Mouse (Mus musculus): ENCODE results near the gene Tarm1. TPM values are rescaled to one million over a fixed set of nuclear protein-coding genes. Genes with fewer than 3 reads are reported as not detected.
A peak's percentile ranks its signal among the peaks of the same experiment; 100 is the strongest.

The Tarm1 gene
- polyA plus RNA-seq (2016; fragmentation: Nextera tagmentation; extraction: Ambion mirVana): not detected in 2 replicates

GRCm38 (mm10) chr7:3502439-3502838 is at the start of gene Tarm1:
Gene Tarm1 (minus strand): TSS chr7:3502624.
- Histone ChIP-seq H3K4me1 (no peaks in the 10 kb centered on the region), H3K9me3 (replicated peaks) (no peaks in the 10 kb centered on the region), H3K36me3 (no peaks in the 10 kb centered on the region), H3K27me3 (ENCODE audit: low read depth, poor library complexity, severe bottlenecking) (no peaks in the 10 kb centered on the region), H3K27ac (no peak within 1 kb of the TSS), H3K4me3 (no peak within 1 kb of the TSS)
- DNase-seq (ENCODE audit: low spot score): no peak
- WGBS: 91% methylated on average over 6 of the region's 6 CpGs

- 85% methylated on average over 3 of the region's 3 CpGs for WGBS
- no peaks in the 10 kb centered on the region for H3K27me3 ChIP-seq (ENCODE audit: low read depth, poor library complexity, severe bottlenecking)
- no peaks in the 10 kb centered on the region for H3K4me1 ChIP-seq
- H3K36me3 ChIP-seq: no peaks in the 10 kb centered on the region
- DNase-seq (ENCODE audit: low spot score): no peak
- no peak overlapping the region for H3K4me3 ChIP-seq
- H3K27ac ChIP-seq: no peak overlapping the region
- H3K9me3 ChIP-seq (replicated peaks): no peaks in the 10 kb centered on the region
Measured at GRCm38 (mm10) chr7:3505913-3506312, 3.5 kb upstream of the Tarm1 start.

DNA sequence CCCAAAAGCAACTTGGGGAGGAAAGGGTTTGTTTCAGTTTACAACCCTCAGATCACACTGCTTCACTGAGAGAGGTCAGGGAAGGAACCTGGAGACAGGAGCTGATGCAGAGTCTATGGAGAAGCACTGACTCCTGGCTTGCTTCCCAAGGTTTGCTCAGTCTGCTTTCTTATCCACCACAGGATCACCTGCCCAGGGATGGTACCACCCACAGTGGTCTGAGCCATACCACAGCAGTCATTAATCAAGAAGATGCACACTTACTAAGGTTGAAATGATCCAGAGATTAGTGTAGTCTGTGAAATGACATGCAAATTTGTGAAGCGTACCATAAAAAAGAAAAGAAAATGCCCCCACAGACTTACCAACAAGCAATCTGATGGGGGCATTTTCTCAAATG is 2.0 kb downstream of the Tarm1 start:
- Histone ChIP-seq H3K27me3 (ENCODE audit: low read depth, poor library complexity, severe bottlenecking) (no peaks in the 10 kb centered on the region), H3K4me1 (no peaks in the 10 kb centered on the region), H3K36me3 (no peaks in the 10 kb centered on the region), H3K9me3 (replicated peaks) (no peaks in the 10 kb centered on the region), H3K27ac (no peak overlapping the region), H3K4me3 (no peak overlapping the region)
- DNase-seq (ENCODE audit: low spot score): no peak
- 93% methylated on average over 1 of the region's 1 CpGs for WGBS

GRCm38 (mm10) chr7:3481948-3482608 is 20.3 kb downstream of the Tarm1 start:
- no peaks in the 10 kb centered on the region for H3K4me1 ChIP-seq
- 92% methylated on average over 6 of the region's 6 CpGs for WGBS
- DNase-seq (ENCODE audit: low spot score): no peak
- no peaks in the 10 kb centered on the region for H3K36me3 ChIP-seq
- no peaks in the 10 kb centered on the region for H3K9me3 ChIP-seq (replicated peaks)
- H3K27me3 ChIP-seq (ENCODE audit: low read depth, poor library complexity, severe bottlenecking): no peaks in the 10 kb centered on the region
- H3K27ac ChIP-seq: no peak overlapping the region
- H3K4me3 ChIP-seq: no peak overlapping the region

GRCm38 (mm10) chr7:3476728-3477127 is 25.7 kb downstream of the Tarm1 start:
- H3K36me3 ChIP-seq: no peaks in the 10 kb centered on the region
- H3K4me3 ChIP-seq: no peak overlapping the region
- no peak for DNase-seq (ENCODE audit: low spot score)
- no peaks in the 10 kb centered on the region for H3K9me3 ChIP-seq (replicated peaks)
- no peaks in the 10 kb centered on the region for H3K27me3 ChIP-seq (ENCODE audit: low read depth, poor library complexity, severe bottlenecking)
- H3K27ac ChIP-seq: no peak overlapping the region
- H3K4me1 ChIP-seq: peaks cover 8% of the 10 kb centered on the region
- 80% methylated on average over 5 of the region's 5 CpGs for WGBS

DNA sequence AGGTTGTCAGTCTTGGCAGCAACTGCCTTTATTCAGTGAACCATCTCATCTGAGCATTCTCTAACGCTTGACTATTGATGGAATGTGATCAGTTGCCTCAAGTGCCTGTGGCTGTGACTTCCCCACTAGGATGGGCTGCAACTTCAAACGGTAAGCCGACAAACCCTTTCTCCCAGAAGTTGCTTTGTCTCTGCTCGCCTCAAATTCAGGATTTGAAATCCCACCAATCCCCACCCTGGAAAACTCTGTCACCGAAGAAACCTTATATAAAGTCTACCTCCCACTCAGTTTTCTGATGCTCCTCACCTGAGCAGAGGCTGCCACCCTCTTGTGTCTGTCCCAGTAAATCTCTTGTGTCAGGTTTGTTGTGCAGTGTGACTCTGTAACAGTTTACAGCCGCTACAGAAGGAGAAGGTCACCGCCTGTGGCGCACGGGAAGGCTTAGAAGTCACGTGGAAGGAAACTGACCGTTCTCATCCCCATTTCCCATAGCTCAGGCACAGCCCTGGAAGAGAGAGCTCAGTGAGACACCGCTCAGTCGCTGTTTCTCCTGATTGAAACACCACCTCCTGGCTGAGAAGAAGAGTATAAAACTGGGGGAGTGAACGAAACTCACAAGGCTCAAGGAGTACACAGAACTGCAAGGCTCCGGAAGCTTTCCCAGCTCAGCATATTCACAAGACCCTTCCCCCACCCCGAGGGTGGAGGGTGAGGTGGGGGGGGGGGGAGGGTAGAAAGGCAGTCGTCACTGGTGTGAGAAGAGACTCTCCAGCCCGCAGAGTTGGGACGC is 27.9 kb downstream of the Tarm1 start:
- H3K4me1 ChIP-seq: peaks cover 8% of the 10 kb centered on the region
- H3K4me3 ChIP-seq: peak overlapping the region; percentile 42
- no peaks in the 10 kb centered on the region for H3K9me3 ChIP-seq (replicated peaks)
- H3K27me3 ChIP-seq (ENCODE audit: low read depth, poor library complexity, severe bottlenecking): no peaks in the 10 kb centered on the region
- DNase-seq (ENCODE audit: low spot score): peak; percentile 54
- peak overlapping the region; percentile 43 for H3K27ac ChIP-seq
- 7% methylated on average over 19 of the region's 19 CpGs for WGBS
- no peaks in the 10 kb centered on the region for H3K36me3 ChIP-seq

GRCm38 (mm10) chr7:3472774-3473173 is 29.6 kb downstream of the Tarm1 start:
- WGBS: 86% methylated on average over 3 of the region's 3 CpGs

DNA sequence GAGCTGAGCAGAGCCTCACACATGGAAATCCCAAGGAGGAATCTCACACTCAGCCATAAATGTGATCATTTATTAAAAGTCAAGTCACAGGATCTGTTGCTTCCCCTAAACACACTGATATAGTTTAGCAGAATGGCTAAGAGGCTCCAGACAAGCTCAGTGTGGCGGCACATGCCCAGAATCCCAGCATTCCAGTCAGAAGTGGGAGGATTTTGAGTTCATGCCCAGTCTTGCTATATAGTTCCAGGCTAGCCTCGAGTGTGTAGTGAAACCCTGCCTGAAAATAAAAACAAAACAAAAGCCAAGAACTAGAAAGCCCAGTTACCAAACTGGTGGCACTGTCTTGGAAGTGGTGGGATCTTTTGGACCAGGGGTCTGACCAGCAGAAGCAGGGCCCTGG is 33.8 kb downstream of the Tarm1 start:
- DNase-seq (ENCODE audit: low spot score): no peak
- Histone ChIP-seq H3K4me1 (no peaks in the 10 kb centered on the region), H3K9me3 (replicated peaks) (no peaks in the 10 kb centered on the region), H3K4me3 (no peak overlapping the region), H3K27me3 (ENCODE audit: low read depth, poor library complexity, severe bottlenecking) (no peaks in the 10 kb centered on the region), H3K36me3 (no peaks in the 10 kb centered on the region), H3K27ac (no peak overlapping the region)
- WGBS: 74% methylated on average over 2 of the region's 2 CpGs

More at GRCm38 (mm10) chr7:3472774-3473173, 29.6 kb downstream of the Tarm1 start:
- no peaks in the 10 kb centered on the region for H3K9me3 ChIP-seq (replicated peaks)
- H3K27me3 ChIP-seq (ENCODE audit: low read depth, poor library complexity, severe bottlenecking): no peaks in the 10 kb centered on the region
- H3K36me3 ChIP-seq: no peaks in the 10 kb centered on the region
- DNase-seq (ENCODE audit: low spot score): peak; percentile 12
- peaks cover 8% of the 10 kb centered on the region for H3K4me1 ChIP-seq
- H3K27ac ChIP-seq: no peak overlapping the region
- no peak overlapping the region for H3K4me3 ChIP-seq

GRCm38 (mm10) chr7:3463306-3463705 is 39.1 kb downstream of the Tarm1 start:
- no peak overlapping the region for H3K4me3 ChIP-seq
- no peaks in the 10 kb centered on the region for H3K27me3 ChIP-seq (ENCODE audit: low read depth, poor library complexity, severe bottlenecking)
- no peak overlapping the region for H3K27ac ChIP-seq
- 89% methylated on average over 4 of the region's 4 CpGs for WGBS
- no peaks in the 10 kb centered on the region for H3K9me3 ChIP-seq (replicated peaks)
- no peak for DNase-seq (ENCODE audit: low spot score)
- H3K36me3 ChIP-seq: no peaks in the 10 kb centered on the region
- no peaks in the 10 kb centered on the region for H3K4me1 ChIP-seq

DNA sequence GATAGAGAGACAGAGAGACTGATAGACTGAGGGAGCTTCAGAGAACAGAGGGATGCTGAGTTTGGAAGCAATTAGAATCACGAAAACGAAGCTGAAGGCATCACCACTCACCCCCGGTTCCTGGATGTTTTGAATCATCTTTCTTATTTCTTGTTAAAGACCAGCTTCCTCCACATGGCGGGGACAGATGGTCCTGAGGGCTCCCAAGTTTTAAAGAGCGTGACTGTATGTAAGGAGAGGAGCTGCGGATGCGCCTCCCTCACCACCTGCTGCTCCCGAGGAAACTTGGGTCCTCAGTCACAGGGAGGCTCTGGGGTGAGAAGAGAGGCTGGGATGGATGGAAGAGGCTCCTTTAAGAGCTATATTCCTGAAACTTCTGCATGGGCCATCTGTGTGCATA is 42.2 kb downstream of the Tarm1 start:
- WGBS: 91% methylated on average over 8 of the region's 8 CpGs
- H3K27ac ChIP-seq: no peak overlapping the region
- DNase-seq (ENCODE audit: low spot score): no peak
- no peaks in the 10 kb centered on the region for H3K4me1 ChIP-seq
- no peaks in the 10 kb centered on the region for H3K36me3 ChIP-seq
- H3K27me3 ChIP-seq (ENCODE audit: low read depth, poor library complexity, severe bottlenecking): no peaks in the 10 kb centered on the region
- no peaks in the 10 kb centered on the region for H3K9me3 ChIP-seq (replicated peaks)
- H3K4me3 ChIP-seq: no peak overlapping the region

- WGBS: 79% methylated on average over 9 of the region's 9 CpGs
- DNase-seq (ENCODE audit: low spot score): no peak
- H3K9me3 ChIP-seq (replicated peaks): no peaks in the 10 kb centered on the region
- no peak overlapping the region for H3K27ac ChIP-seq
- H3K36me3 ChIP-seq: no peaks in the 10 kb centered on the region
- no peaks in the 10 kb centered on the region for H3K27me3 ChIP-seq (ENCODE audit: low read depth, poor library complexity, severe bottlenecking)
- H3K4me3 ChIP-seq: no peak overlapping the region
- peaks cover 5% of the 10 kb centered on the region; the same call in 1 of the 2 replicates for H3K4me1 ChIP-seq
Measured at GRCm38 (mm10) chr7:3457841-3458217, 44.6 kb downstream of the Tarm1 start.

GRCm38 (mm10) chr7:3457111-3457840 is 45.1 kb downstream of the Tarm1 start:
- Histone ChIP-seq H3K27ac (no peak overlapping the region), H3K27me3 (ENCODE audit: low read depth, poor library complexity, severe bottlenecking) (no peaks in the 10 kb centered on the region), H3K4me3 (no peak overlapping the region), H3K36me3 (no peaks in the 10 kb centered on the region), H3K9me3 (replicated peaks) (no peaks in the 10 kb centered on the region), H3K4me1 (peaks cover 5% of the 10 kb centered on the region; the same call in 1 of the 2 replicates)
- DNase-seq (ENCODE audit: low spot score): no peak
- 96% methylated on average over 10 of the region's 10 CpGs for WGBS
